Mouse (Mus musculus): ENCODE results near the gene Neurog3.

Neurog3 gene

GRCm38 (mm10) chr10:62137150-62137549, 4.3 kb downstream of the Neurog3 start:
- DNase-seq (ENCODE audit: low spot score in 2 of 2), result no peak

GRCm38 (mm10) chr10:62138040-62138439, 5.2 kb downstream of the Neurog3 start:
- no peak for DNase-seq (ENCODE audit: low spot score in 2 of 2)

GRCm38 (mm10) chr10:62143820-62144219, 10.9 kb downstream of the Neurog3 start, which contains the start of gene Fam241b:
Gene Fam241b (minus strand): TSS chr10:62143920.
- DNase-seq (ENCODE audit: low spot score in 2 of 2), result no peak

- no peak for DNase-seq (ENCODE audit: low spot score in 2 of 2)
Measured at GRCm38 (mm10) chr10:62145957-62146356, 13.1 kb downstream of the Neurog3 start.

GRCm38 (mm10) chr10:62147466-62148248, 14.8 kb downstream of the Neurog3 start:
- DNase-seq (ENCODE audit: low spot score in 2 of 2), result no peak

GRCm38 (mm10) chr10:62149929-62150328, 17.0 kb downstream of the Neurog3 start:
- no peak for DNase-seq (ENCODE audit: low spot score in 2 of 2)

GRCm38 (mm10) chr10:62162410-62162809, 29.5 kb downstream of the Neurog3 start:
- DNase-seq (ENCODE audit: low spot score in 2 of 2), result no peak

- DNase-seq (ENCODE audit: low spot score in 2 of 2), result no peak
Measured at GRCm38 (mm10) chr10:62172841-62173553, 40.1 kb downstream of the Neurog3 start.

GRCm38 (mm10) chr10:62173941-62174448, 41.1 kb downstream of the Neurog3 start:
- no peak for DNase-seq (ENCODE audit: low spot score in 2 of 2)

- DNase-seq (ENCODE audit: low spot score in 2 of 2), result no peak
Measured at GRCm38 (mm10) chr10:62174533-62175313, 41.8 kb downstream of the Neurog3 start.

GRCm38 (mm10) chr10:62179944-62180343, 47.1 kb downstream of the Neurog3 start:
- no peak for DNase-seq (ENCODE audit: low spot score in 2 of 2)

- no peak for DNase-seq (ENCODE audit: low spot score in 2 of 2)
Measured at GRCm38 (mm10) chr10:62181701-62182100, 48.8 kb downstream of the Neurog3 start.

- no peak for DNase-seq (ENCODE audit: low spot score in 2 of 2)
Measured at GRCm38 (mm10) chr10:62182471-62183014, 49.7 kb downstream of the Neurog3 start.

- peak; percentile 87 to 88 for DNase-seq (ENCODE audit: low spot score in 2 of 2)
Measured at GRCm38 (mm10) chr10:62183053-62183452, 50.2 kb downstream of the Neurog3 start.
